Mouse (Mus musculus) duodenum, adult 2 months (tissue): ENCODE measurements around the gene Med29. TPM values are rescaled to one million over a fixed set of nuclear protein-coding genes. Genes with fewer than 3 reads are reported as not detected.

Source experiments
- polyA plus RNA-seq: library from polyadenylated mRNA; depleted of rRNA; stranded (reverse); fragments of >200 nt; gene quantifications from 2 replicates; pipeline ENCODE4 v1.2.3, GENCODE M21; 2012; ENCODE audit warnings: low replicate concordance; rRNA removed

Gene Med29
- 48.3 and 51.3 TPM in 2 replicates for polyA plus RNA-seq

DNA sequence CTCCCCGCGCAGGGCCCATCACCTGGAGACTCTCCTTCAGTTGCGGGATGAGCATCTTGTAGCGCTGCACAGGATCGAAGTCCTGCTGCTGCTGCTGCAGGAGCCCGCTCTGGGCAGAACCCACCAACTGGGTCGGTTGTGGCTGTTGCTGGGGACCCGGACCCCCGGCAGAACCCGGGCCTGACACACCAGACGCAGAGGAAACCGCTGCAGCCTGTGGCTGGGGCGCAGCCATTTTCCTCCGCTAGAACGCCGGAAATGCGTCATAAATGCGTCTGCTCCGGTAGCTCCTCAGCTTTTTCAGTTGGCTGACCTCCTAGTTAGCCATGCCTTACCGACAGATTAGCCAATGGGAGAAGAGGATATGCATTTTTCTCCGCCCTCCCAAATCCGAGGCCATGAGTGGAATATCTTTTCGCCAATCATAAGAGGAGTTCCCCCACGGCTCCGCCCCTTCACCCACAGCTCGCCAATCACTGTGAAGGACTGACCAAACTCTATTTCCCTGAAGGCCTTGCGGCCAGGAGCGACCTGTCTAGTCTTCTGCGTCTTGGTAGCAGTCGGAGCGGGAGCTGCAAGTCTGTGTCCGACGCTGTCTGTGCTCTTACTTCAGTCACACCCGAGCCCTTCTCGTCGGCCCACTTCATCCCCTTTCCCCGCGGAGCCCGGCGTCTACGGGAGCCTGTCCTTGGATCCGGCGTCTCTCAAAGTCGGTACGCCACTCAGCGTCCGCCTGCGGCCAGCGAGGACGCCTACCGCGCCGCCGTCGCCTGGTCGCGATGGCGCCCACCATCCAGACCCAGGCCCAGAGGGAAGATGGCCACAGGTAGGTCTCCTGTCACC is at the start of gene Med29, which contains the start of gene Paf1:
Gene Med29 (minus strand): TSS at position 280 of the 843 bp plus-strand sequence.
Gene Paf1 (plus strand): TSS at position 523 of the 843 bp plus-strand sequence.

DNA sequence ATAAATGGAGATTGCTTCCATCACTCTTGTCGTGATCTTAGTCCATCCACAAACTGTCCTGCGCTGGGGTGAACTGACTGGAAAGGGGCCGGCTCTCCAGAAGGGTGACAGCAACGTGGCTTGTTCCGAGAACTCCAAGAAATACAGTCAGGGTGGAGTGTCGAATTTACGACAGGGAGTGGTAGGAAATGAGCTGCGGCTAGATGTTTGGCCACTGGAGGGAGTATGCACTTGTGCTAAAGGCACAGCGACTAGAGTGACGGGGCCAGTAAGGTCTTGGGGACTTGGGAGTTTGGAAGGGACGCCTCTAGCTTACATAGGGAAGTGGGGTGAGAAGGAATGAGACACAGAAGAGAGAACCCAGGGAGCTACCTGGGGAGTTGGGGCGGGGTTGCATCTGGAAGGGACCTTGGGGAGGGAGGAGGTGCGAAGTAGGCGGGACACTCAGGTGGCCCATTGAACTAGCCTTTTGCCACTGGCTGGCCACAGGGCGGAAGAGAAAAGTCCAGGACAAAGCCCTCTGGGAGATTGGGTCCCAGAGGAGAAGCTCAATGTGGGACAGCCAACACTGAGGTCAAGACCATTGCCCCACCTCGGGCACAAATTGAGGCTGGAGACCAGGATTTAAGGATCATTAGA is 44.5 kb upstream of the Med29 start, which contains the start of gene Gmfg:
Gene Gmfg (plus strand): TSS at position 516 of the 639 bp plus-strand sequence.

DNA sequence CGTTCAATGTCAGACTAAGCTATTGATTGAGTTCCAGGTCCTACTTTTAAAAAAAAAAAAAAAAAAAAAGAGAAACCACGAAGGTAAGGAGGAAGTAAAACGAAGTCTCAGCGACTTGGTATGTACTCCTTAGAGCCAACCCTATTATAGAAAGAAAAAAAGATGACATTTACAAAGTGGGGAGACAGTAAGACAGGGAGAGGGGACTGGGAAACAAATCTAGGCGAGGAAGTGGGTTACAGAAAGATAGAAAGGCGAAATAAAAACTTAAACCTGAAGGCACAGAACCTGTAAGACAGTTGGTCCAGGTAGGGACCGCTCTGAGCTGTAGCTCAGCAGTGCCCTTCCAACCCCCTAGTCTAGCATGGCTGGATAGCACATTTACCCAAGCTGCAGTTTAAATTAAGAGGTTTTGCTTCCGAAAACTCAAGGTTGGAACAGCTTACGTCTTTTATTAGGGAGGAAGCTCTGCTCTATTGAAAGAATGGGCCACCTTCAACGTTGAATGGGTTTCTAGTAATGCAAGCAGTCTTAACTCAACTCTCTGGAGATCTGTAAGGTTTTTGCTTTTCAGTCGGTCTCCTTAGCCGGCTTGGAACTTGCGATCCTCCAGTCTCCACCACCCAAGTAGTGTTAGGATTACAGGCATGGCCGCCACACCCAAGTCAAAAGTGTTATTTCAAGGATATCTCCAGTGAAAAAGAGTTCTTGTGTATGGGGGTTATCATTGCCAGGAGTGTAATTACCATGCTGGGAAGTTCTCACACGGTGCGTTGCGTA is 12.1 kb downstream of the Med29 start, which contains the start of gene Zfp36:
Gene Zfp36 (minus strand): TSS at position 17 of the 780 bp plus-strand sequence.

DNA sequence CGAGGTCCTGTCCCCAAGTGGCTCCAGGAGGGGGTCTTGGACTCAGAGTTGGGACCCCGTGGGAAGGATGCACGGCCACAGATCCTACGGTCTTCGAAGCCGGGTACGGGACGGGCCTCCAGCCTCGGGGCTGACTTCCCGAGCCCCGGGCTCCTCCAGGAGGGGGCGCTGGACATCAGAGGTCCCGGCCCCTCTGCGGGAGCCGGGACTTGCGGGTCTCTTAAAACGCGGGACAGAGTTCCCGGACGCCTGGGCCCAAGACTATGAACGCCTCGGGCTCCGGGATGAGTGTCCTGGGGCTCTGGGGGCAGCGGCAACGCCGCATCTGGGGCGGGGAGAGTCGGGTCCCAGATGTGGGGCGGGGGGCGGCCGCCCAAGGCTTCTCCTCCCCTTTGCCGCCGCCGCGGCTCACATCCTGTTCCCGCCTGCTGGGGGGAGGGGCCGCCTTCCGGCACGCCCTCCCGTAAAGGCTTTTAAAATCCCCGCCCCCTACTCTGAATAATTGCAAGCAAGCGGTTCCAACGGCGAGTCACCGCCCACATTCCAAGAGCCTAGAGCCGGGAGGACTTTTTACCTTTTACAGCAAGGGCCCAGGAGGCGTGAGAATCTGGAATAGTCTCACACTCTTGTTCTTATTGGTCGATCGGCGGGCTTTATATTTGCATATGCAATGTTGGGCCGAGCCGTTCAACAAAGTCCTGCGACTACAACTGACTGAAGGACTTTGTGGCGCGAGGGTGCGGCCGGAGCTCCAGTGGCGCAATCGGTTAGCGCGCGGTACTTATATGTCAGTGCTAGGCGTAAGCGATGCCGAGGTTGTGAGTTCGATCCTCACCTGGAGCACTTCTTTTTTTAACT is 20.0 kb downstream of the Med29 start, which contains the start of gene Plekhg2:
Gene Plekhg2 (minus strand): TSS at position 349 of the 858 bp plus-strand sequence.

DNA sequence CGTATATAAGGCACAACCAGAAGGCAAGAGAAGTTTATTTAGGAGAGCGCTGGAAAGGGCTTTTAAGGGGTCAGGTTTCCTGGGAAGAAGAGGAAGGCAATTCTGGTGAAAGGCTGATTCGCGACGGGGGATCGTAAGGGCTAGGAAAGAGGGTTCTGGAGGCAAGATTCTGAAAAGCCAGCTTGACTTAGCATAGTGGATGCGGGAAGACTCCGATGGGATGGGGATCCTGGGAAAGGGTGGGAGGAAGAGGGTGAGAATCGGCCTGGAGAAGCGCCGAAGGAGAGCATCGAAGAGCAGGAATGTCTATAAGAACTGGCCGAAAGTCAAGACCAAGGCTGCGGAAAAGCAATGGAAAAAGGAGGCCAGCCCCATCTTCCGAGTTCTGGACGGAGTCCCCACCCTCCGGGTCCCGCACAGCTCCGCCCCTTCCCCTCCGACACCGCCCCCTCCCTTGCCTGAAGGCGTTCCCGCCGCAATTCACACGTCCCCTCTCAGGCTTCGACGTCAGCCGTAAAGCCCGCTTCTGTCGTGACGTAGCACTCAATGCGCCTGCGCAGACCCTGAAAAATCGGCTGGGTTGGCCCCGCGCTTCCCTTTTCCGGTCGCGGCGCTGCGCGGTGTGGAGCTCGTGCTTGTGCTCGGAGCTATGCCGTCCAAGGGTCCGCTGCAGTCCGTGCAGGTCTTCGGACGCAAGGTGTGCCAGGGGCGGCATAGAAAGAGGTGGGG is 42.2 kb downstream of the Med29 start, which contains the start of gene Rps16:
Gene Rps16 (plus strand): TSS at position 498 of the 729 bp plus-strand sequence.

DNA sequence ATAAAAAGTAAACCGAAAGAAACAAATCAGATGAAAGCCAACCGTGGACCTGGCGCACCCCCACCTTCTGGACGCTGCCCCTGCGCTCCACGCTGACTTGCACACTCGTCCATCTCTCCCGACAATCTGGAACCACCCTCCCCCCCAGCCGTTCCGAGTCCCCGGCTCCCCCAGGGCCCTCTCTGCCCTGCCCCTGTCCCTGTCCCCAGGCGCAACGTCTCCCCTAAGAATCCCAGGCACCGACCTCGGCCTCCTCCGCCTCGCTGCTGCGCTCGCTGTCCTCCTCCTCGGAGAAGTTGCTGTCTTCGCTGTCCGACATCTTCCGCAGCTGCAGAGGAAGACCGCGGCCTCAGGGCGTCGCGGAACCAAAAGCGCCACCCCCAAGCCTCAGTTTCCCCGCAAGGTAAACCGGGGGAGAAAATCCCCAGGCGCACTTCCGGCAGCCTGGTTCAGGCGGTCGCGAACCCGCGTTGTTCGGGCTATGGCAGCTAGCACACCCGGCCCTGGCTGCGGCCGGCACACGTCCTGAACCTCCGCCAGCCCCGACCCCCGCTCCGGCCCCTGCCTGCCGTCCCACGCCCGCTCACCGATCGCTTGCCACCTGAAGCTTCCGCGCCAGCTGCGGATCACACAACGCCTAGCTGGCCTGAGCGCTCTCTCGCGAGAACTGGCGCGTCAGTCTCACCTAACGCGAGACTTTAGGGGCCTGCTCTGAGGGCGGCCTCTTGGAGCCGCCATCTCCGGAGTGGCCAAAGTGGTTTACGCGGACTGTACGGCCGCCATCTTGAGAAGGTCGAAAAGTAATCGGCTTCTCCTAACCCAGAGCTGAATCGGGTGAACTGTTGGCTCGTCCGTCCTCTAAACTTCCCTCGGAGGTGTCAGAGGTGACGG is 54.2 kb downstream of the Med29 start, which contains the start of gene Supt5:
Gene Supt5 (minus strand): TSS at position 639 of the 891 bp plus-strand sequence.

Other genes starting within 250 kb of the Med29 start
- gene Fbl, start 223.0 kb downstream of the Med29 start, polyA plus RNA-seq, result 11.8 and 16.2 TPM in 2 replicates
- 35.8 and 47.2 TPM in 2 replicates for gene Dyrk1b, start 213.2 kb downstream of the Med29 start, polyA plus RNA-seq
- gene Eid2, start 124.8 kb downstream of the Med29 start, polyA plus RNA-seq, result 2.1 and 3.1 TPM in 2 replicates
- 5.6 and 9.5 TPM in 2 replicates for gene Eid2b, start 115.0 kb downstream of the Med29 start, polyA plus RNA-seq
- gene Selenov, start 101.5 kb downstream of the Med29 start, polyA plus RNA-seq, result not detected in 2 replicates
- gene Dll3, start 90.5 kb downstream of the Med29 start, polyA plus RNA-seq, result 0.85 and 2.0 TPM in 2 replicates
- gene Timm50, start 80.6 kb downstream of the Med29 start, polyA plus RNA-seq, result 62.6 and 69.2 TPM in 2 replicates
- gene Supt5, start 54.0 kb downstream of the Med29 start, polyA plus RNA-seq, result 67.1 and 86.1 TPM in 2 replicates
- 542 and 682 TPM in 2 replicates for gene Rps16, start 42.1 kb downstream of the Med29 start, polyA plus RNA-seq
- gene Plekhg2, start 20.1 kb downstream of the Med29 start, polyA plus RNA-seq, result 18.5 and 35.5 TPM in 2 replicates
- gene Zfp36, start 12.5 kb downstream of the Med29 start, polyA plus RNA-seq, result 75.8 and 210 TPM in 2 replicates
- 81.7 and 153 TPM in 2 replicates for gene Paf1, start 243 bp upstream of the Med29 start, polyA plus RNA-seq
- 3.9 and 4.1 TPM in 2 replicates for gene Gmfg, start 44.7 kb upstream of the Med29 start, polyA plus RNA-seq
- gene Lrfn1, start 59.3 kb upstream of the Med29 start, polyA plus RNA-seq, result 1.9 and 2.2 TPM in 2 replicates
- gene Ifnl2, start 117.7 kb upstream of the Med29 start, polyA plus RNA-seq, result not detected in 2 replicates
- gene Ifnl3, start 130.1 kb upstream of the Med29 start, polyA plus RNA-seq, result not detected in 2 replicates
- 17.4 and 5,492 TPM in 2 replicates for gene Sycn, start 148.2 kb upstream of the Med29 start, polyA plus RNA-seq
- gene Nccrp1, start 154.5 kb upstream of the Med29 start, polyA plus RNA-seq, result 0.26 and 3.6 TPM in 2 replicates
- 60.8 and 63.0 TPM in 2 replicates for gene Samd4b, start 205.4 kb upstream of the Med29 start, polyA plus RNA-seq
- gene Pak4, start 205.5 kb upstream of the Med29 start, polyA plus RNA-seq, result 72.4 and 92.7 TPM in 2 replicates
- gene Acp7, start 238.6 kb upstream of the Med29 start, polyA plus RNA-seq, result 0.05 TPM in 1 of 2 replicates, not detected in the other